Mouse (Mus musculus) heart, adult 2 months (tissue): ENCODE data around the gene Shisa8. TPM values are rescaled to one million over a fixed set of nuclear protein-coding genes. Genes with fewer than 3 reads are reported as not detected.

Experiments
- DNase-seq, 2 experiments: peaks; one replicate each; pipeline ENCODE4 v3.0.0; 2021
- H3K27ac ChIP-seq: fragments of 200-600 bp; 2 replicates; pipeline ENCODE4 v1.8.1; 2022
- H3K27me3 ChIP-seq: fragments of 200-500 bp; 2 replicates; pipeline ENCODE4 v1.6.1; 2012; ENCODE audit warnings: mild to moderate bottlenecking, low read length, inconsistent platforms, mixed read lengths; ENCODE audit not compliant: control insufficient read depth, insufficient read depth
- H3K36me3 ChIP-seq: fragments of 200-500 bp; 2 replicates; pipeline ENCODE4 v1.6.1; 2012; ENCODE audit warnings: low read length, inconsistent platforms; ENCODE audit not compliant: control insufficient read depth, insufficient read depth
- H3K4me1 ChIP-seq: fragments of 200-500 bp; 2 replicates; pipeline ENCODE4 v1.6.1; 2011; ENCODE audit warnings: low read length; ENCODE audit not compliant: control insufficient read depth, insufficient read depth
- H3K4me3 ChIP-seq: fragments of 200-600 bp; 2 replicates; pipeline ENCODE4 v1.8.1; 2022
- H3K79me2 ChIP-seq: fragments of 200-500 bp; replicated peaks from 2 replicates; pipeline ENCODE4 v1.6.1; 2012; ENCODE audit warnings: mild to moderate bottlenecking, inconsistent platforms, low read length, moderate library complexity, mixed read lengths; ENCODE audit not compliant: control insufficient read depth, insufficient read depth
- H3K9ac ChIP-seq: fragments of 200-500 bp; 2 replicates; pipeline ENCODE4 v1.6.1; 2012; ENCODE audit warnings: low read depth, mild to moderate bottlenecking, control low read depth, inconsistent platforms, low read length, mixed read lengths
- CTCF ChIP-seq: fragments of 200-600 bp; IDR thresholded peaks from 2 replicates; pipeline ENCODE4 v1.8.1; 2022; ENCODE audit warnings: antibody characterized with exemption, mild to moderate bottlenecking, moderate library complexity
- EP300 ChIP-seq: fragments of 200-500 bp; IDR thresholded peaks from 2 replicates; pipeline ENCODE4 v1.6.1; 2011; ENCODE audit warnings: low read depth, low read length, control low read depth; ENCODE audit not compliant: insufficient read depth
- POLR2A ChIP-seq: fragments of 200-500 bp; IDR thresholded peaks from 2 replicates; pipeline ENCODE4 v1.6.1; 2011; ENCODE audit warnings: mild to moderate bottlenecking, low read depth, low read length, control low read depth; ENCODE audit not compliant: insufficient read depth
- WGBS: fragments of 180-500 bp; shearing (Covaris S2); methylation state at CpG from one replicate; pipeline ENCODE4 v1.1.7; 2018; 5-methylcytosine and 5-hydroxymethylcytosine counted together
- intact Hi-C: fragments of 180-260 bp; cut with DNase I; formaldehyde crosslinking; loops from one replicate; pipeline ENCODE4 v1.15.1; 2025
- polyA plus RNA-seq: library from polyadenylated mRNA; depleted of rRNA; stranded (reverse); fragments of >200 nt; gene quantifications from 2 replicates; pipeline ENCODE4 v1.2.3, GENCODE M21; 2012
- total RNA-seq, 2 experiments: library from RNA; stranded (reverse); gene quantifications; 2 replicates each; pipeline ENCODE4 v1.2.3; 2021

Gene Shisa8
- total and polyA plus RNA-seq, 3 experiments = 0.13 to 0.23 (median 0.21) TPM

DNA sequence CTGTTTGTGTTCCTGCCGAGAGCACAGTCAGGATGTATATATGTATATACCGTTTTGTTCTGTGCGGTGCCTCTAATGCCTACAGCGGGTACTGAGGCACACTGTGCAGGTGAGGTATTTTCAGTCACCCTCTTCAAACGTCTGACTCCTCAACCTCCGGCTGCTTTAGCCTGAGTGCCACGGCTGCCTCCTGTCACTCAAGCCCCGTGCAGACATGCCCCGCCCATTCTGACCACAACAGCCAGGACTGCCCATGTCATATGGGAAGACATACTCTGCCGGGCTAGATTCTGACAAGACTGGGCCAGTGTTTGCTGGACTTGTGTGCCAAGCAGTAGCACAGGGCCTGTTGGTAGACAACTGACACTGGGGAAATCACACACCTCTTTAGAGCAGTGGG, 23.0 kb upstream of the Shisa8 start:
- H3K4me1 ChIP-seq = no peaks in the 10 kb centered on the region
- no peak for DNase-seq
- H3K27ac ChIP-seq = no peak overlapping the region
- H3K27me3 ChIP-seq = no peaks in the 10 kb centered on the region
- H3K9ac ChIP-seq = no peak overlapping the region
- 78% methylated on average over 10 of the region's 10 CpGs for WGBS
- intact Hi-C loops = loop anchor here (1.0 kb wide), 2 partner anchors 97 to 170 kb away; no protein-coding TSS in a partner anchor
- no peaks in the 10 kb centered on the region for H3K79me2 ChIP-seq
- H3K4me3 ChIP-seq = no peak overlapping the region
- TF ChIP-seq CTCF = no peak
- no peak for TF ChIP-seq EP300
- TF ChIP-seq POLR2A = no peak
- H3K36me3 ChIP-seq = no peaks in the 10 kb centered on the region

DNA sequence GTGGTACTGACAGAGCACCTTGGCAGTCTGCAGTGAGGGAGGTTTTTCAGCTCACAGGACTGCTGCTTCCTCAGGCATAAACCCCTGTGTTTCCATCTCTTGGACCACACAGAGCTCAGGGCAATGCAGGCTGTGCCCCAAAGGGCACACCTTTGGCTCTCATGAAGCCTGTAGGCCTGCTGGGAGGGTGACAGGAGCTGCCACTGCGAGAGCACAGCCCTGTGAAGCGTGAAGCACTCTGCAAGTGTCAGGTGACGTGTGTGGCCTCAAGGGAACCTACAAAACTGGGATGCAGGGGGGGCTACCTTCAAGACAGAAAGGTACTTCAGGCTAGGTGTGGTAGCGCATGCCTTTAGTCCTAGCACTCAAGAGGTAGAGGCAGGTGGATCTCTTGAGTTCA, 20.0 kb upstream of the Shisa8 start:
- Histone ChIP-seq H3K4me3 (no peak overlapping the region), H3K79me2 (no peaks in the 10 kb centered on the region), H3K27me3 (no peaks in the 10 kb centered on the region), H3K27ac (no peak overlapping the region), H3K4me1 (no peaks in the 10 kb centered on the region), H3K36me3 (no peaks in the 10 kb centered on the region), H3K9ac (no peak overlapping the region)
- intact Hi-C loops = no loop called here
- DNase-seq = peak in 1 of 2 experiments; percentile 6
- 90% methylated on average over 4 of the region's 4 CpGs for WGBS
- TF ChIP-seq EP300 = no peak
- TF ChIP-seq CTCF = no peak
- TF ChIP-seq POLR2A = no peak

DNA sequence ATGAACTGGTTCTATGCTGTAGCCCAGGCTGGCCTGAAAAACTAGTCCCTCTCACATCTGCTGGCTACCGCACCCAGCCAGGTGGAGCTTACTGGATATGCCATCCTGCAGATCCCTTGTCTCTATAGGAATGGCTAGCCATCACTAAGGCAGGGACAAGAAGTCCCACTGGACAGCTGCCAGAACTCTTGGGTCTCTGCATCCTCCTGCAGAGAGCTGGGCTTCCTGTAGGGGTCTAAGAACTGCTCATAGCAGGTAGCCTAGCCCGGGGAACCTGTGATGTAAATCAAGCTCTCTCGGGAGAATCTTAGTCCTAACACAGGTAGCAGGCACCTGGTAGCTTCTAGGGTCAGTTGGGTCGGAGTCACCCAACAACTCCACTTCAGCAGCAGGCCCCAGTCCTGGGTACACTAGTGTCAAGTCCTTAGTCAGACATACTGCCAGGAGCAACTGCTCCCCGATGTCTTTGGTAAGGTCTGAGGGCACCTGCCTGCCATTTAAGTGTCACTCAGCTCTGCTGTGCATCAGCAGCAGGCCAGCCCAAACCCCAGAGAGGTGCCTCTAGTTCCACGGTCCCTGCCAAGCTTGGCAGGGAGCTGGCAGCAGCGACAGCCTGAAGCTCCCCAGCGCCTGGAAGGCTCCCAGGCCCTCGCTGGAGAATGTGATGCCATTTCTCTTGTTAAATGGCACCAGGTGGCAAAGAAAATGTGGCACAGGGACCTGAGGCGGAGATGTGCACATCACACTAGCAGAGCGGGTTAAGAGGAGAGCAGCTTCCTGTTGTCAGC, 19.2 kb upstream of the Shisa8 start:
- no peak overlapping the region for H3K27ac ChIP-seq
- H3K4me1 ChIP-seq = no peaks in the 10 kb centered on the region
- intact Hi-C loops = no loop called here
- H3K79me2 ChIP-seq = no peaks in the 10 kb centered on the region
- no peak overlapping the region for H3K4me3 ChIP-seq
- H3K36me3 ChIP-seq = no peaks in the 10 kb centered on the region
- TF ChIP-seq CTCF (no peak), POLR2A (no peak), EP300 (no peak)
- H3K27me3 ChIP-seq = no peaks in the 10 kb centered on the region
- H3K9ac ChIP-seq = no peak overlapping the region
- WGBS = 64% methylated on average over 11 of the region's 11 CpGs
- peak in 1 of 2 experiments; percentile 53 for DNase-seq

DNA sequence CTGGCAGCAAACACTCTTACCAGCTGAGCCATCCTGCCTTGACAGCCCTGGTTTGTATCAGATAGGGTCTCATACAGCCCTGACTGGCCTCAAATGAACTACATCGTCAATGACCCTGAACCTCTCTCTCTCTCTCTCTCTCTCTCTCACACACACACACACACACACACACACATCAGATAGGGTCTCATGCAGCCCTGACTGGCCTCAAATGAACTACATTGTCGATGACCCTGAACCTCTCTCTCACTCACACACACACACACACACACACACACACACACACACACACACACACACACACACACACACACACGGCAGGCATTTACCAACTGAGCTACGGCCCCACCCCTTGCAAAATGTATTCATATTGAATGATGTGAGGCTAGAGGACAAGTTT, 18.5 kb upstream of the Shisa8 start:
- 74% methylated on average over 4 of the region's 4 CpGs for WGBS
- Histone ChIP-seq H3K79me2 (no peaks in the 10 kb centered on the region), H3K9ac (no peak overlapping the region), H3K27ac (no peak overlapping the region), H3K36me3 (no peaks in the 10 kb centered on the region), H3K27me3 (no peaks in the 10 kb centered on the region), H3K4me1 (no peaks in the 10 kb centered on the region), H3K4me3 (no peak overlapping the region)
- DNase-seq = no peak
- intact Hi-C loops = no loop called here
- no peak for TF ChIP-seq POLR2A
- TF ChIP-seq CTCF = no peak
- TF ChIP-seq EP300 = no peak

DNA sequence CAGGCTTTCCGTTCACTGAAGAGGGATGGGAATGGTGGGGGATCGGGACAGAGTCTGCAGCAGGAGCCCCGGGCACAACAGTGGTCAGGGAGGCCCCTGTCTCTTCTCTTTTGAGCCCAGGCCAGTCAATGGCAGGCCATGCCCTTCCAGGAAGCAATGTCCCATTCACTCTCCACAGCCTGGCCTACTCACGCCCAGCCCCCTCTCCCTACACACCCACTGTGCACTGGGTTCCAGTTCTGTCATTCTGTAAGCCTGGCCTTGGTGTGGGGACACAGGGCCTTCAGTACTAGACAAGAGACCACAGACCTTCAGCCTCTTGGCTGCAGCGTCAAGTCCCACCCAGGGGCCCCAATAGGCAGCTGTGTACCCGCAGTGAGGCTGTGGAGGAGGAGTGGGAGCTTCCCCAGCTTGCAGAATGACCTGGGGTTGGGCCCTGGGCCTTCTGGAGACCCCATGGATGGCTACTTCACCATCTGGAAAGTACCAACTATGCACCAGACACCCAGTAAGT, 17.5 kb upstream of the Shisa8 start:
- 78% methylated on average over 6 of the region's 6 CpGs for WGBS
- no peaks in the 10 kb centered on the region for H3K4me1 ChIP-seq
- no peak overlapping the region for H3K4me3 ChIP-seq
- H3K27me3 ChIP-seq = no peaks in the 10 kb centered on the region
- intact Hi-C loops = no loop called here
- DNase-seq = no peak
- no peaks in the 10 kb centered on the region for H3K79me2 ChIP-seq
- H3K9ac ChIP-seq = no peak overlapping the region
- no peak overlapping the region for H3K27ac ChIP-seq
- H3K36me3 ChIP-seq = no peaks in the 10 kb centered on the region
- TF ChIP-seq EP300 = no peak
- TF ChIP-seq POLR2A = no peak
- no peak for TF ChIP-seq CTCF

DNA sequence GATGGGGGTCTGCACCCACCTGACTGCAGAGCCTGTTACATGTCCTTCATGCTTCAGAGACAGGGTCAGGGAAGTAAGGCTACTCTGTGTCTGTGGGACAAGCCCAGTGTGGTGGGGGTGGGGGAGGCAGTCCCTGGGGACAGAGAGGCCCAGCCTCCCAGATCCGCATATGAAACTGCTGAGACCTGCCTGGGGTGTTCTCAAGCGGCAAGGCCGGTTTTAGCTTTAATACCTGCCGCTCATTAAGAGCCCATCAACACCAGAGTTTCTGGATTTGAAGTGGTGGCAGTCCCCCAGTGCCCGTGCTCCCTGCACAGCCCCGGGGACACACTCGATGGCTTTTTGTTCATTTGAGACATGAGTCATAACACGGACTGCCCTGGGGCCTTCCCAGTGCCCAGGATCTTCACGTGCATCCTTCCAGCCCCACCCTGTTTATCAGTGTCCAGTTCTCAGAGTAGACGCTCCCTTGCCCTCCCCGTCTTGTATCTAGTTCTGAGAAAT, 17.0 kb upstream of the Shisa8 start:
- H3K9ac ChIP-seq = no peak overlapping the region

More for the DNA sequence above, 17.0 kb upstream of the Shisa8 start:
- Histone ChIP-seq H3K79me2 (no peaks in the 10 kb centered on the region), H3K4me1 (no peaks in the 10 kb centered on the region), H3K27ac (no peak overlapping the region), H3K27me3 (no peaks in the 10 kb centered on the region), H3K4me3 (no peak overlapping the region), H3K36me3 (no peaks in the 10 kb centered on the region)
- WGBS = 46% methylated on average over 11 of the region's 11 CpGs
- peak in 1 of 2 experiments; percentile 11 for DNase-seq
- intact Hi-C loops = no loop called here
- no peak for TF ChIP-seq CTCF
- TF ChIP-seq EP300 = no peak
- TF ChIP-seq POLR2A = no peak
